Mouse (Mus musculus): Measurements from ENCODE around the gene Zfp68. TPM values are rescaled to one million over a fixed set of nuclear protein-coding genes. Genes with fewer than 3 reads are reported as not detected.

Zfp68 gene
- 110 TPM for polyA plus RNA-seq (2014; fragmentation: Illumina TruSeq; extraction: RNeasy Lipid Tissue Mini Kit (QIAGEN cat#74804); ENCODE audit: low read depth, low replicate concordance)

DNA sequence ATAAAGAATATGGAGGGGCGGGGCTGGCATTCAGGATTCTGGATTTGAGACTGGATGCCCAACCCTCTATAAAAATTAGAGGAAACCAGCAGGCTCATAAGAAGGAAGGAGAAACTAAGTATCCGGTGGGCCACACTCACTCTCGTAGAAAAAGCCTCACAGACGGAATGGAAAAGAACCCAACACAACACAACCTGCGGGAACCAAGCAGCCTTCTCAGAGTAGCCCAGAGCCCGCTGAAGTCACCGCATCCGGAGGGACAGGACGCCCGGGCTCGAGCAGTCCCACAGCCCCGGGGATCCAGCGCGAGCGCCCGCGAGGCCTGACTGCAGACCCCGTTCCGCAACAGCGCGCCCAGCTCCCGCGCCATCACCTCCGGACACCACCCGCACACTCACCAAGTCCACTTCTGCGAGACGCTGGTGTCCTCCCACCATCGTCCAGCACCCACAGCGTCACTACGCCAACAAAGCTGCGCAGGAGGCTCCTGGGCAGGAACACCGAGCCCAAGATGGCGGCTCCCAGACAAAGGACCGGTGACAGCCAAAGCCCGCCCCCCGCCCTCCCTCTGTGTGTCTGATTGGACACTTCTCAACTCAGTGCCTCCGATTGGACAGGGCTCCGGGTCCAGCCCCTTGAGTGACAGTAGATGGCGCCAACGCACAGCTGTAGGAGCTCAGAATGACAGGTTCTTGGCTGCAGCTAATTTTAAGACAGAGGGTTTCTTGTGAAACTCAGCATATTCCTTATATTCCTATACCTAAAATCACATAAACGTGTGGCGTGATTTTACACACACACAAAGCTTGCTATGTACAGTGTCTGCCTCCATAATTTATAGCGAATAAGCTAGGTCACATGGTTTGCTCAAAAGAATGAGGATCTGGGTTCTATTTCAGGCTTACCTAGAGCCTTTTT is at the start of gene Zfp68:
Gene Zfp68 (minus strand): TSS at position 551 of the 918 bp plus-strand sequence.

DNA sequence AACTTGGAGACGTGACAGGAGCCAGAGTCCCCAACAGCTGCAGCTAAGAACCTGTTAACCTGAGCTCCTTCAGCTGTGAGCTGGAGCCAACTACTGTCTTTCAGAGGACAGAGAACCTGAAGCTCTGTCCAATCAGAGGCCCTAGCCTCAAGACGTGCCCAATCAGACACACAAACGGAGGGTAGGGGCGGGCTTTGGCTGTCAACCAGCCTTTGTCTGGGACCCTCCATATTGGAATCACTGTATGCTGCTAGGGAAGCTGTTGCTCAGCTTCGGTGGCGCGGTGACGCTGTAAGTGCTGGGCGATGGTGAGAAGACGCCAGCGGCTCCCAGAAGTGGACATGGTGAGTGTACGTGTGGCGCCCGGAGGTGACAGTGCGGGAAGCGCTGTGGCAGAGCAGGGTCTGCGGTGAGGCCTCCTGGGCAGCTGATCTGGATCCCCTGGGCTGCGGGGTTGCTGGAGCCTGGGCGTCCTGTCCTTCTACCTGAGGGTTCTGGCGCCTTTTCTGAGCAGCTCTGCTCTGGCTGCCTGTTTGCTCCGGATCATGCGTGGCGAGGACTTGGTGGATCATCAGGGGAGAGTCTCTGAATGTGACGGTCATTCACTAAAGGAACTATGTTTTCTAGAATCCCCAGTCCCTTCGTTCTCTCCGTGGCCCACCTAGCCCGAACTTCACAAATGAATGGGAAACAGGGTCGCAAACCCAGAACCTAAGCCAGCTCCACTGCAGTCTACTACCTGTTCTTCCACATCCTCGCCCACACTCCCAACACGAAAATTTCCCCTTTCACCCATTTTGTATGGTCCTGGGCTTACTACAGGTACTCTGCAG is 3.3 kb upstream of the Zfp68 start, which contains the start of gene A430033K04Rik:
Gene A430033K04Rik (plus strand): TSS at position 215 of the 833 bp plus-strand sequence.

DNA sequence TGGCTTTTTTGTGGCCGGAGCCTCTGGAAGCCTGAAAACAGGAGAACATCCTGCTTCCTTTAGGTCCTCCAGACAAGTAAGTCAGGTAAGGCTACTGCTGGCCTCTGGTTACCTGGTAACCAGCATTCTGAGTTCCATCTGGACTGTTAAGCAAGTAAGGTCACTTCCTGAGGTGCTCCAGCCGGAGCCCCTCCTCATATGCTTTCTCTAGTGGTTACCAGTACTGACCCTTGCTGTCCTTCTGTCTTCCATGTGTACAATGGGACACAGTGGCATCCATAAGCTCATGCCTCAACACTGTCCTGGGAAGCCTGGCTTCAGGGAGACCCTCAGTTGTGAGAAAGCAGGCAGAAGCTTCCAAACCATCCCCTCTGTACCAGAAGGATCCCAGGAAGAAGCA is 54.9 kb downstream of the Zfp68 start, which contains the start of gene 1700123K08Rik:
Gene 1700123K08Rik (minus strand): TSS at position 101 of the 400 bp plus-strand sequence.

Other genes with a start within 250 kb of the Zfp68 start
- gene Zfp157, start 178.3 kb downstream of the Zfp68 start, polyA plus RNA-seq (2014; fragmentation: Illumina TruSeq; extraction: RNeasy Lipid Tissue Mini Kit (QIAGEN cat#74804); ENCODE audit: low read depth, low replicate concordance), result 23.5 TPM
- not detected for gene 1700123K08Rik, start 55.0 kb downstream of the Zfp68 start, polyA plus RNA-seq (2014; fragmentation: Illumina TruSeq; extraction: RNeasy Lipid Tissue Mini Kit (QIAGEN cat#74804); ENCODE audit: low read depth, low replicate concordance)
- gene A430033K04Rik, start 3.1 kb upstream of the Zfp68 start, polyA plus RNA-seq (2014; fragmentation: Illumina TruSeq; extraction: RNeasy Lipid Tissue Mini Kit (QIAGEN cat#74804); ENCODE audit: low read depth, low replicate concordance), result 15.8 TPM
- gene Fam20c, start 134.8 kb upstream of the Zfp68 start, polyA plus RNA-seq (2014; fragmentation: Illumina TruSeq; extraction: RNeasy Lipid Tissue Mini Kit (QIAGEN cat#74804); ENCODE audit: low read depth, low replicate concordance), result 0.41 TPM
- not detected for gene Gm5294, start 200.3 kb upstream of the Zfp68 start, polyA plus RNA-seq (2014; fragmentation: Illumina TruSeq; extraction: RNeasy Lipid Tissue Mini Kit (QIAGEN cat#74804); ENCODE audit: low read depth, low replicate concordance)

All from sigmoid colon, adult 10 weeks (tissue).